Mouse (Mus musculus) megakaryocyte, embryonic 14.5 days (primary cell): ENCODE measurements at regions not wholly inside any gene's neighbourhood (a gene's known extent, or its start where the extent isn't known, plus 50 kb on each side); places are given as distances from the start of the nearest gene placed in this dataset.

Experiments used
- FLI1 ChIP-seq: IDR thresholded peaks from 2 replicates; pipeline ENCODE4 v1.6.1; 2012; ENCODE audit warnings: low read length, inconsistent platforms, mixed read lengths
- GATA1 ChIP-seq: IDR thresholded peaks from 3 replicates; pipeline ENCODE4 v1.6.1; 2012; ENCODE audit warnings: mixed read lengths, low read length, inconsistent platforms, borderline replicate concordance

DNA sequence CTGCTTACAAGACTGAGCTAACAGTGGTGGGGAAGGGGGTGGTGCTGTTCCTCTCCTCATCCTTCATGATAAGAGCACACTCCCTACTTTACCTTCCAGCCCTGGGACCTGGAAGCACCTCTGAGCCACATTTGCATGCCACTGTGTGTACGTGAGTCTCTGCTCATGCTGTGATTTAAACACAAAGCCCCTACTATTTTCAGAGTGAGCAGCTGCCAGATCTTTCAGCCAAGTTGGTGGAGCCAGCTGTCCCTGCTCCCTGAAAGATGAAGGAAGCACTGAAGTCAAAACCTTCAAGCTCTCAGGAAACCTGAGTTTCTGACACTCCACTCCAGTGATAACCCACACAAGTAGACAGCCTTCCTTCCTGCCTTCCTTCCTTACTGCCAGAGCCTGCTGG, 198.0 kb upstream of the Egln3 start:
- TF ChIP-seq FLI1 = no peak
- TF ChIP-seq GATA1 = no peak
